Mouse (Mus musculus) kidney, postnatal 25 days (tissue): Measurements from ENCODE around the gene Manf.

Experiments
- DNase-seq, 2 experiments: peaks; one replicate each; pipeline ENCODE4 v3.0.0; 2021; ENCODE audit warnings: mixed read lengths in 2 of 2

Manf gene

GRCm38 (mm10) chr9:106891829-106892551 lies at the start of gene Manf:
Gene Manf, minus strand, starts transcription at chr9:106891979.
- peak; percentile 98 to 100 for DNase-seq

- DNase-seq, result no peak
Measured at GRCm38 (mm10) chr9:106934998-106935397, 43.2 kb upstream of the Manf start.

- no peak for DNase-seq
Measured at GRCm38 (mm10) chr9:106914878-106915277, 23.1 kb upstream of the Manf start.

GRCm38 (mm10) chr9:106913759-106914158 lies 22.0 kb upstream of the Manf start:
- DNase-seq, result no peak

- DNase-seq, result no peak
Measured at GRCm38 (mm10) chr9:106911624-106912023, 19.8 kb upstream of the Manf start.

- DNase-seq, result no peak
Measured at GRCm38 (mm10) chr9:106908715-106909114, 16.9 kb upstream of the Manf start.

GRCm38 (mm10) chr9:106908174-106908573 lies 16.4 kb upstream of the Manf start:
- DNase-seq, result no peak

GRCm38 (mm10) chr9:106906597-106906996 lies 14.8 kb upstream of the Manf start:
- DNase-seq, result no peak

GRCm38 (mm10) chr9:106903791-106904134 lies 12.0 kb upstream of the Manf start:
- peak in 1 of 2 experiments; percentile 73 for DNase-seq

- DNase-seq, result no peak
Measured at GRCm38 (mm10) chr9:106903099-106903790, 11.5 kb upstream of the Manf start.

- no peak for DNase-seq
Measured at GRCm38 (mm10) chr9:106901596-106901995, 9.8 kb upstream of the Manf start.

- no peak for DNase-seq
Measured at GRCm38 (mm10) chr9:106898901-106899300, 7.1 kb upstream of the Manf start.

GRCm38 (mm10) chr9:106893327-106893726 lies 1.5 kb upstream of the Manf start:
- no peak for DNase-seq

- DNase-seq, result no peak
Measured at GRCm38 (mm10) chr9:106892552-106892875, 735 bp upstream of the Manf start.

- peak in 1 of 2 experiments; percentile 31 for DNase-seq
Measured at GRCm38 (mm10) chr9:106891341-106891741, 438 bp downstream of the Manf start.

- DNase-seq, result peak; percentile 28 to 53
Measured at GRCm38 (mm10) chr9:106890496-106891240, 1.1 kb downstream of the Manf start.

- DNase-seq, result no peak
Measured at GRCm38 (mm10) chr9:106889321-106889720, 2.5 kb downstream of the Manf start.

- no peak for DNase-seq
Measured at GRCm38 (mm10) chr9:106888346-106888745, 3.4 kb downstream of the Manf start.

- DNase-seq, result peak; percentile 99
Measured at GRCm38 (mm10) chr9:106886828-106887702, 4.7 kb downstream of the Manf start, which contains the start of gene Rbm15b. Gene Rbm15b, minus strand, starts transcription at chr9:106887428.

GRCm38 (mm10) chr9:106885901-106886731 lies 5.7 kb downstream of the Manf start:
- DNase-seq, result peak; percentile 51 to 77

- no peak for DNase-seq
Measured at GRCm38 (mm10) chr9:106884996-106885900, 6.5 kb downstream of the Manf start.
